Mouse (Mus musculus) heart, adult 2 months (tissue): ENCODE data around the gene Folr1. TPM values are rescaled to one million over a fixed set of nuclear protein-coding genes. Genes with fewer than 3 reads are reported as not detected.

ENCODE experiments used
- DNase-seq, 2 experiments: peaks; one replicate each; pipeline ENCODE4 v3.0.0; 2021
- H3K27ac ChIP-seq: fragments of 200-600 bp; 2 replicates; pipeline ENCODE4 v1.8.1; 2022
- H3K27me3 ChIP-seq: fragments of 200-500 bp; 2 replicates; pipeline ENCODE4 v1.6.1; 2012; ENCODE audit warnings: mild to moderate bottlenecking, low read length, inconsistent platforms, mixed read lengths; ENCODE audit not compliant: control insufficient read depth, insufficient read depth
- H3K36me3 ChIP-seq: fragments of 200-500 bp; 2 replicates; pipeline ENCODE4 v1.6.1; 2012; ENCODE audit warnings: low read length, inconsistent platforms; ENCODE audit not compliant: control insufficient read depth, insufficient read depth
- H3K4me1 ChIP-seq: fragments of 200-500 bp; 2 replicates; pipeline ENCODE4 v1.6.1; 2011; ENCODE audit warnings: low read length; ENCODE audit not compliant: control insufficient read depth, insufficient read depth
- H3K4me3 ChIP-seq: fragments of 200-600 bp; 2 replicates; pipeline ENCODE4 v1.8.1; 2022
- H3K79me2 ChIP-seq: fragments of 200-500 bp; replicated peaks from 2 replicates; pipeline ENCODE4 v1.6.1; 2012; ENCODE audit warnings: mild to moderate bottlenecking, inconsistent platforms, low read length, moderate library complexity, mixed read lengths; ENCODE audit not compliant: control insufficient read depth, insufficient read depth
- H3K9ac ChIP-seq: fragments of 200-500 bp; 2 replicates; pipeline ENCODE4 v1.6.1; 2012; ENCODE audit warnings: low read depth, mild to moderate bottlenecking, control low read depth, inconsistent platforms, low read length, mixed read lengths
- CTCF ChIP-seq: fragments of 200-600 bp; IDR thresholded peaks from 2 replicates; pipeline ENCODE4 v1.8.1; 2022; ENCODE audit warnings: antibody characterized with exemption, mild to moderate bottlenecking, moderate library complexity
- EP300 ChIP-seq: fragments of 200-500 bp; IDR thresholded peaks from 2 replicates; pipeline ENCODE4 v1.6.1; 2011; ENCODE audit warnings: low read depth, low read length, control low read depth; ENCODE audit not compliant: insufficient read depth
- POLR2A ChIP-seq: fragments of 200-500 bp; IDR thresholded peaks from 2 replicates; pipeline ENCODE4 v1.6.1; 2011; ENCODE audit warnings: mild to moderate bottlenecking, low read depth, low read length, control low read depth; ENCODE audit not compliant: insufficient read depth
- WGBS: fragments of 180-500 bp; shearing (Covaris S2); methylation state at CpG from one replicate; pipeline ENCODE4 v1.1.7; 2018; 5-methylcytosine and 5-hydroxymethylcytosine counted together
- intact Hi-C: fragments of 180-260 bp; cut with DNase I; formaldehyde crosslinking; loops from one replicate; pipeline ENCODE4 v1.15.1; 2025
- polyA plus RNA-seq: library from polyadenylated mRNA; depleted of rRNA; stranded (reverse); fragments of >200 nt; gene quantifications from 2 replicates; pipeline ENCODE4 v1.2.3, GENCODE M21; 2012
- total RNA-seq, 2 experiments: library from RNA; stranded (reverse); gene quantifications; 2 replicates each; pipeline ENCODE4 v1.2.3; 2021

The Folr1 gene
- total and polyA plus RNA-seq, 3 experiments: 0.39 TPM; not detected in 2

DNA sequence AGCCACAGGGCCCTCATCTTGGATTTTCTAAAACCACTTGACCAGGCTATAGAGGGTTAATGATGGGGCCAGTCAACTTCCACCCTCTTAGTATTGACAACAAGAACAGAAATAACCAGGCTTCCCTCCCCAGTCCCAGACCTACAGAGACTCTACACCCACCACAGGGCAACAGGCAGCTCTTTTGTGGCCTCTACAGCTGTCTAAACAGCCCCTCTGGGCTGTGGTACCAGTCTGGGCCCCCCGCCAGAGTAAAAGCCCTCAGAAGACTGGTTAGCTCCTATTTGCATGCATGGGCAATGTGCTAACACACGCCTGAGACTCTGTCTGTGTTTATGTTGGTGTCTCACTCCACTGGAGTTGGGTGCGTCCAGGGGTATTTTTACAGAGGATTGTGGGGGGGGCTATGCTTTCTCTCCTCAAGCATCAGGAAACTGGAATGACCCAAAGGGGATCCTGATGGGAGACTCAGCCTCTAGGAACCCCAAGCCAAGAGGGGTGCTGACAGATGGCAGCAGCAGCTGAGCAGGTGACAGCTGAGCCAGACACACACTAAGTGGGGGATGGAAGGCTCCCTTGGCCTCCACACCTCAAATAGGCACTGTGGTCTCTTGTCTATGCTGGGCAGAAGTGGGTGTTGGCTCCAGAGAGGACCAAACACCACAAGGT, 36.5 kb downstream of the Folr1 start:
- Histone ChIP-seq H3K27me3 (no peaks in the 10 kb centered on the region), H3K36me3 (peaks cover 4% of the 10 kb centered on the region; the same call in 1 of the 2 replicates), H3K27ac (peak overlapping the region; percentile 43; the same call in 1 of the 2 replicates), H3K79me2 (peaks cover 4% of the 10 kb centered on the region; the same call in 1 of the 2 replicates), H3K9ac (no peak overlapping the region), H3K4me1 (peaks cover 5% of the 10 kb centered on the region), H3K4me3 (no peak overlapping the region)
- peak in 1 of 2 experiments; percentile 40 for DNase-seq
- no peak for TF ChIP-seq POLR2A
- TF ChIP-seq EP300: peak; percentile 45; the same call in 1 of the 2 replicates
- intact Hi-C loops: no loop called here
- 64% methylated on average over 3 of the region's 3 CpGs for WGBS

DNA sequence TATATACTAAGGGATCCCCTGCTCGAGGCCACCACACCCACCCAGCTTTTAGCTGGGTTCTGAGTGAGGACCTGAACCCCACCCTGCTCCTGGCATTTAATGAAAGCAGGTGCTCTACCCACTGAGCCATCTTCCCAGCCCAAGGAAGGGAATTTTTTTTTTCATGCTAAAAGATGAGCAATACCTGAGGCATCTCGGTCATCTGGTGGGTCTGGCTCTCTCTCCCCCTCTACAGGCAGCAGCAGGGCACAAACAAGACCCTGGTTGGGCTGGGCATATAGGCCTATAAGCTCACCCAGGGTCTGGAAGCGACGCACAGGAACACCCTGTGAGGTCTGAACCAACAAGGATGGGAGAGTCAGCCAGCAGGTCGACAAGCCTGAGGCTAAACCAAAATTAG, 37.2 kb downstream of the Folr1 start:
- Histone ChIP-seq H3K79me2 (peaks cover 4% of the 10 kb centered on the region; the same call in 1 of the 2 replicates), H3K4me1 (peaks cover 5% of the 10 kb centered on the region), H3K4me3 (no peak overlapping the region), H3K9ac (no peak overlapping the region), H3K36me3 (peaks cover 4% of the 10 kb centered on the region; the same call in 1 of the 2 replicates), H3K27ac (no peak overlapping the region), H3K27me3 (no peaks in the 10 kb centered on the region)
- DNase-seq: no peak
- WGBS: 74% methylated on average over 5 of the region's 5 CpGs
- intact Hi-C loops: no loop called here
- no peak for TF ChIP-seq EP300
- 0 out of 2 replicates have a peak, but pooled peaks have one; percentile 7 for TF ChIP-seq CTCF
- TF ChIP-seq POLR2A: no peak

DNA sequence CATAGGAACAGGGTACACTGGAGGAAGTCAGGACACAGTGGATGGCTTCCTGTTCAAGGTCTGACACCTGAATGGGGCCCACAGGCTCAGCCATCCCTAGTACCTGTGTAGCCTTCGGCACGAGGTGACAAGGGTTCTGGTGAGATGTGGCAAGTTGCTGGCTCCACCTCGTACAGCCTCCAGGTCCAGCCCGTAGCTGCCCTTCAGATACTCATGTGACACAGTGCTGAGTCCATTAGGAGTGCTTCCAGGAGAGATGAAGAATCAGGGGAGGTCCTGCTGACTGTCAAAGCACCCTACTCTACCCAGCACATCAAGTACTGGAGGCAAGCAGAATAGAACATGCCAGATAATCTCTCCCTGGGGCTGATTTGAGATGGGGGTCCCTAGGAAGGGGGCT, 38.2 kb downstream of the Folr1 start:
- DNase-seq: no peak

DNA sequence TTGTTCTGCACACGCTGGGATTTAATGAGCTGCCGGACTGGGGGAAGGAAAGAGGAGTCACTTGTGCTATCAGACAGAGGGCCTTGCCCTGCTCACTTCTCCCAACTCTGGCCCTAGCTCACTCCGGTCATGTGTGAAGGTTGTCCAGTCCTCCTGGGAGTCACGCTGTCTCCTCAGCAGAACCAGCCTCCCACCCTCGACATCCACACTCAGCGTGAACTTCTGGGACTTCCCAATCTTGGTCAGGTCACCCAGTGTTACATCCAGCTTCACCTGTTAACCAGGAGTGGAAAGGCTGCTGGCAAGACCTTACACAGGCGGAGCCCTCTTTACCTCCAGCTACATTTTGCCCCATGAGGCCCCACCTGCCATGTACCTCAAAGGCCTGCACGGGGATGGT, 39.2 kb downstream of the Folr1 start:
- DNase-seq: peak in 1 of 2 experiments; percentile 19
- H3K4me3 ChIP-seq: no peak overlapping the region
- H3K36me3 ChIP-seq: peaks cover 4% of the 10 kb centered on the region
- H3K79me2 ChIP-seq: peaks cover 2% of the 10 kb centered on the region; the same call in 1 of the 2 replicates
- no peak overlapping the region for H3K9ac ChIP-seq
- TF ChIP-seq CTCF (no peak), POLR2A (no peak), EP300 (no peak)
- H3K27ac ChIP-seq: no peak overlapping the region; the same call in 1 of the 2 replicates
- peaks cover 5% of the 10 kb centered on the region for H3K4me1 ChIP-seq
- no peaks in the 10 kb centered on the region for H3K27me3 ChIP-seq
- intact Hi-C loops: no loop called here
- WGBS: 82% methylated on average over 8 of the region's 8 CpGs

More for the DNA sequence above, 38.2 kb downstream of the Folr1 start:
- H3K27me3 ChIP-seq: no peaks in the 10 kb centered on the region
- no peak for TF ChIP-seq CTCF
- TF ChIP-seq POLR2A: no peak
- no peak for TF ChIP-seq EP300
- H3K27ac ChIP-seq: no peak overlapping the region
- H3K79me2 ChIP-seq: peaks cover 4% of the 10 kb centered on the region; the same call in 1 of the 2 replicates
- WGBS: 80% methylated on average over 4 of the region's 4 CpGs
- intact Hi-C loops: no loop called here
- H3K4me1 ChIP-seq: peaks cover 5% of the 10 kb centered on the region
- H3K4me3 ChIP-seq: no peak overlapping the region
- no peak overlapping the region for H3K9ac ChIP-seq
- H3K36me3 ChIP-seq: peaks cover 4% of the 10 kb centered on the region; the same call in 1 of the 2 replicates

DNA sequence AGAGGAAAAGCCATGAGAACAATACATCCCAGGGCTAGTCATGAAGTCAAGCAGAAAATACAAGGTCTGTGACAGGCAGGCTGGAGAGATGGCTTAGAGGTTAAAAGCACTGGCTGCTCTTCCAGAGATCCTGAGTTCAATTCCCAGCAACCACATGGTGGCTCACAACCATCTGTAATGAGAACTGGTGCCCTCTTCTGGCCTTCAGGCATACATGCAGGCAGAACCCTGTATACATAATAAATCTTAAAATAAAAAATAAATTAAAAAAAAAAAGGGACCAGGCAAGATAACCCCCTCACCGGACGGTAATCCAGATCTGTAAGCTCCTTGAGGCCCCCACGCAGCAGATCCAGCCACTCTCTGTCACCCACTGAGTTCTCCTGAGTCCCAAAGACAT, 40.2 kb downstream of the Folr1 start:
- Histone ChIP-seq H3K27me3 (no peaks in the 10 kb centered on the region), H3K27ac (no peak overlapping the region), H3K4me1 (peaks cover 3% of the 10 kb centered on the region), H3K9ac (no peak overlapping the region), H3K79me2 (no peaks in the 10 kb centered on the region), H3K4me3 (no peak overlapping the region), H3K36me3 (peaks cover 3% of the 10 kb centered on the region)
- WGBS: 100% methylated on average over 3 of the region's 3 CpGs
- intact Hi-C loops: no loop called here
- TF ChIP-seq POLR2A (no peak), CTCF (peak; percentile 55)
- no peak for DNase-seq

DNA sequence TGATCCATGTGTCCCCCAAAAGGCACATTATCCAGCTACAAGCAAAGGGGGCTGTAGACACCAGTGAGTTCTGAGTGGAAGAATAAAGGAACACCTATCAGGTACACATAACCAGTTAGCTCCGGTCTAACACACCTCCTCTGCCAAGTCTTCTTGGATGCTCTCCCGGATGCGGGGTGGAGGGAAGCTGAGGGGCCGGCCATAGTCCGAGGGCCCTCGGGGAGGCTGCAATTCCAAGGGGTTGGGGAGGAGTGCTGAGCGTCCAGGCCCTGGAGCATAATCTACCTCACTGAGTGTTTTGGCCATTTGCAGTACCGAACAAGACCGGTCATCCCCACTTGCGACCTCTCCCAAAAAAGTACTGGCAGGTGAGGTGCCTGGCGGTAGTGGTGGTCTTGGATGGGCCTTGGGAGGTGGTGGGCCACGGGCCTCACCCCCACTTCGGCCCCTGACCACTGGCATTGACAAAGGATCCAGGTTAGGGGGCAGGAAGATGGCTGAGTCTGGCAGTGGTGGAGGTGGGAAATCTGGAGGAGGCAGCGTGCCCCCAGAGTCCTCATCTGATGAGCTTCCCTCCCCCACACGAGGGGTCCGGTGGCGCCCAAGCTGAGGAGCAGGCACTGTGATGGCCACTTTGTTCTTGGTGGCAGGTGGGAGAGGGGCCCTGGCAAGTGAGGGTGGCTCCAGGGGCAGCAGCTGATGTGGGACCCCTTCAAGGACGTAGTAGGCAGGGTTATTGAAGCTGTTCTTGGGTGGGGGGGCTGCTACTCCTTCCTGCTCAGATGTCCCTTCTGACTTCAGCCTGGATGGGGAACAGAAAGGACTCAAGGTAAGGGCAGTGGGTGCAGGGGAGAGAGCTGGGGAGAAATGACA, 46.6 kb downstream of the Folr1 start:
- Histone ChIP-seq H3K4me3 (no peak overlapping the region), H3K36me3 (no peaks in the 10 kb centered on the region; the same call in 1 of the 2 replicates), H3K27ac (no peak overlapping the region), H3K9ac (no peak overlapping the region), H3K79me2 (no peaks in the 10 kb centered on the region), H3K4me1 (peaks cover 3% of the 10 kb centered on the region; the same call in 1 of the 2 replicates), H3K27me3 (peaks cover 6% of the 10 kb centered on the region)
- DNase-seq: peak; percentile 16 to 30
- TF ChIP-seq CTCF (no peak), EP300 (no peak)
- intact Hi-C loops: no loop called here
- 66% methylated on average over 18 of the region's 18 CpGs for WGBS
